Mouse (Mus musculus): Measurements from ENCODE around the gene Adad2.

The Adad2 gene

GRCm38 (mm10) chr8:119612471-119612870, at the start of gene Adad2:
Adad2 (plus strand) TSS chr8:119612747.
- DNase-seq (ENCODE audit: low spot score), result no peak

GRCm38 (mm10) chr8:119563849-119564251, 48.7 kb upstream of the Adad2 start:
- DNase-seq (ENCODE audit: low spot score), result no peak

- DNase-seq (ENCODE audit: low spot score), result no peak
These were observed 46.2 kb upstream of the Adad2 start for GRCm38 (mm10) chr8:119566367-119566766.

- DNase-seq (ENCODE audit: low spot score), result no peak
These were observed 44.3 kb upstream of the Adad2 start for GRCm38 (mm10) chr8:119568251-119568650.

- DNase-seq (ENCODE audit: low spot score), result no peak
These were observed 43.6 kb upstream of the Adad2 start for GRCm38 (mm10) chr8:119568951-119569350.

- DNase-seq (ENCODE audit: low spot score), result no peak
These were observed 42.7 kb upstream of the Adad2 start for GRCm38 (mm10) chr8:119569881-119570280.

GRCm38 (mm10) chr8:119571135-119571534, 41.4 kb upstream of the Adad2 start:
- DNase-seq (ENCODE audit: low spot score), result no peak

- no peak for DNase-seq (ENCODE audit: low spot score)
These were observed 40.1 kb upstream of the Adad2 start for GRCm38 (mm10) chr8:119572411-119572810.

- peak; percentile 95 for DNase-seq (ENCODE audit: low spot score)
These were observed 37.8 kb upstream of the Adad2 start, which contains the start of the genes Hsdl1 and Dnaaf1 for GRCm38 (mm10) chr8:119574437-119575365. Hsdl1 (minus strand) TSS chr8:119575183. Dnaaf1 (plus strand) TSS chr8:119575235.

GRCm38 (mm10) chr8:119575366-119575726, 37.2 kb upstream of the Adad2 start:
- DNase-seq (ENCODE audit: low spot score), result no peak

- no peak for DNase-seq (ENCODE audit: low spot score)
These were observed 33.5 kb upstream of the Adad2 start for GRCm38 (mm10) chr8:119579096-119579495.

GRCm38 (mm10) chr8:119580441-119581161, 31.9 kb upstream of the Adad2 start:
- DNase-seq (ENCODE audit: low spot score), result no peak

GRCm38 (mm10) chr8:119585901-119586300, 26.6 kb upstream of the Adad2 start:
- no peak for DNase-seq (ENCODE audit: low spot score)

- no peak for DNase-seq (ENCODE audit: low spot score)
These were observed 24.2 kb upstream of the Adad2 start for GRCm38 (mm10) chr8:119588321-119588720.

- peak; percentile 64 for DNase-seq (ENCODE audit: low spot score)
These were observed 23.7 kb upstream of the Adad2 start for GRCm38 (mm10) chr8:119588844-119589243.

GRCm38 (mm10) chr8:119590348-119590747, 22.2 kb upstream of the Adad2 start:
- DNase-seq (ENCODE audit: low spot score), result no peak

GRCm38 (mm10) chr8:119591456-119591855, 21.1 kb upstream of the Adad2 start:
- no peak for DNase-seq (ENCODE audit: low spot score)

- DNase-seq (ENCODE audit: low spot score), result no peak
These were observed 8.8 kb upstream of the Adad2 start for GRCm38 (mm10) chr8:119603771-119604170.

- DNase-seq (ENCODE audit: low spot score), result no peak
These were observed 8.1 kb upstream of the Adad2 start for GRCm38 (mm10) chr8:119604398-119604803.

GRCm38 (mm10) chr8:119604996-119605395, 7.6 kb upstream of the Adad2 start, which contains the start of gene Taf1c:
Taf1c (minus strand) TSS chr8:119605222.
- DNase-seq (ENCODE audit: low spot score), result peak; percentile 96

- no peak for DNase-seq (ENCODE audit: low spot score)
These were observed 6.3 kb upstream of the Adad2 start for GRCm38 (mm10) chr8:119606224-119606623.

GRCm38 (mm10) chr8:119615096-119615495, 2.5 kb downstream of the Adad2 start:
- DNase-seq (ENCODE audit: low spot score), result no peak

- DNase-seq (ENCODE audit: low spot score), result no peak
These were observed 3.8 kb downstream of the Adad2 start for GRCm38 (mm10) chr8:119616358-119616757.
